Mouse (Mus musculus) heart, adult 2 months (tissue): Measurements from ENCODE around the gene Fxr2.

ENCODE experiments used
- CTCF ChIP-seq: fragments of 200-600 bp; IDR thresholded peaks from 2 replicates; pipeline ENCODE4 v1.8.1; 2022; ENCODE audit warnings: antibody characterized with exemption, mild to moderate bottlenecking, moderate library complexity
- POLR2A ChIP-seq: fragments of 200-500 bp; IDR thresholded peaks from 2 replicates; pipeline ENCODE4 v1.6.1; 2011; ENCODE audit warnings: mild to moderate bottlenecking, low read depth, low read length, control low read depth; ENCODE audit not compliant: insufficient read depth

- TF ChIP-seq POLR2A (no peak), CTCF (no peak)
Observed at GRCm38 (mm10) chr11:69663795-69664194, 31.0 kb downstream of the Fxr2 start.
